Mouse (Mus musculus) cerebellum, adult 2 months (tissue): ENCODE measurements at regions not wholly inside any gene's neighbourhood (a gene's known extent, or its start where the extent isn't known, plus 50 kb on each side); places are given as distances from the start of the nearest gene placed in this dataset.

ENCODE experiments used
- CTCF ChIP-seq: fragments of 200-500 bp; IDR thresholded peaks from 2 replicates; pipeline ENCODE4 v1.5.1; 2011; ENCODE audit warnings: low read depth, mild to moderate bottlenecking, control low read depth, low read length, moderate library complexity, borderline replicate concordance; ENCODE audit not compliant: insufficient read depth
- POLR2A ChIP-seq: fragments of 200-500 bp; IDR thresholded peaks from 2 replicates; pipeline ENCODE4 v1.6.1; 2011; ENCODE audit warnings: low read length, control low read depth, borderline replicate concordance; ENCODE audit not compliant: insufficient read depth

GRCm38 (mm10) chr12:39587204-39587909, 450.5 kb downstream of the Arl4a start:
- no peak for TF ChIP-seq CTCF
- TF ChIP-seq POLR2A, result no peak
